21 mouse cellular contexts compared by ENCODE assay signal in genomic region chr5:102767822-102768221, GRCm38 (mm10).
DNase-seq lines count a peak whose midpoint lies in the region; ATAC-seq and TF ChIP-seq lines count a peak whose summit lies in the region.
"Had no signal": no experiment of that assay in that cellular context is flagged by ENCODE, and none has a peak within 500 bp of the region (broad histone marks: within the 10 kb centered on the region; RNA-seq: fewer than 3 reads in every experiment).

No protein-coding gene starts in this region.

- no peak overlapping the region for H3K4me3 ChIP-seq in heart, embryonic 10.5 days
- no peak overlapping the region for H3K4me3 ChIP-seq in heart, adult 2 months
- H3K4me3 ChIP-seq in heart, embryonic 16.5 days (ENCODE audit: low read length), result no peak overlapping the region
- no peak overlapping the region for H3K4me3 ChIP-seq in kidney, embryonic 16.5 days (ENCODE audit: low read length)
- no peak overlapping the region for H3K4me3 ChIP-seq in hindbrain, postnatal 0 days (ENCODE audit: low read length)
- H3K4me3 ChIP-seq: embryonic facial prominence, embryonic 13.5 days; erythroblast, embryonic 14.5 days; hindbrain, embryonic 12.5 days; lung, embryonic 15.5 days had no signal

- H3K4me2 ChIP-seq in heart, embryonic 16.5 days (ENCODE audit: low read depth, low read length), result no peak overlapping the region
- H3K4me2 ChIP-seq in kidney, embryonic 16.5 days (replicated peaks; ENCODE audit: low read depth, low read length), result no peak overlapping the region
- H3K4me2 ChIP-seq in hindbrain, postnatal 0 days (ENCODE audit: low read depth, low read length), result no peak overlapping the region
- H3K4me2 ChIP-seq: embryonic facial prominence, embryonic 13.5 days; liver, embryonic 11.5 days; midbrain, embryonic 11.5 days had no signal

- no peak for ATAC-seq in heart, embryonic 16.5 days (replicated peaks; ENCODE audit: extremely low read depth, insufficient read depth, low FRiP score)
- no peak for ATAC-seq in kidney, embryonic 16.5 days (ENCODE audit: low FRiP score, low TSS enrichment)
- ATAC-seq in hindbrain, postnatal 0 days, result no peak
- ATAC-seq: activated CD4-positive, CD25-positive, alpha-beta regulatory T cell, adult 4 months; forebrain, embryonic 16.5 days; midbrain, embryonic 16.5 days had no signal

- TF ChIP-seq EP300 in heart, adult 2 months (IDR thresholded peaks at IDR 0.05; ENCODE audit: insufficient read depth, low read depth, low read length), result no peak

- H3K27me3 ChIP-seq in heart, embryonic 10.5 days (ENCODE audit: insufficient read depth, poor library complexity, severe bottlenecking), result no peaks in the 10 kb centered on the region
- H3K27me3 ChIP-seq in heart, adult 2 months (ENCODE audit: control insufficient read depth, insufficient read depth, low read length), result no peaks in the 10 kb centered on the region
- H3K27me3 ChIP-seq in heart, embryonic 16.5 days (ENCODE audit: control insufficient read depth, insufficient read depth, low read length), result no peaks in the 10 kb centered on the region
- no peaks in the 10 kb centered on the region for H3K27me3 ChIP-seq in kidney, embryonic 16.5 days (ENCODE audit: insufficient read depth, low read length)
- H3K27me3 ChIP-seq in hindbrain, postnatal 0 days (ENCODE audit: insufficient read depth, low read length), result no peaks in the 10 kb centered on the region
- H3K27me3 ChIP-seq: CH12.LX; embryonic facial prominence, embryonic 13.5 days; hindbrain, embryonic 12.5 days; lung, embryonic 15.5 days had no signal

- 87% methylated on average over 7 of the region's 7 CpGs for WGBS in heart, embryonic 10.5 days
- 85% methylated on average over 7 of the region's 7 CpGs for WGBS in heart, adult 2 months
- 77% methylated on average over 7 of the region's 7 CpGs for WGBS in heart, embryonic 16.5 days
- WGBS in kidney, embryonic 16.5 days, result 70% methylated on average over 7 of the region's 7 CpGs
- WGBS in hindbrain, postnatal 0 days, result 66% methylated on average over 7 of the region's 7 CpGs

- H3K27ac ChIP-seq in heart, embryonic 10.5 days, result peak overlapping the region; percentile 71; the same call in 1 of the 2 replicates
- H3K27ac ChIP-seq in heart, adult 2 months, result no peak overlapping the region
- H3K27ac ChIP-seq in heart, embryonic 16.5 days (ENCODE audit: low read length), result peak overlapping the region; percentile 40; the same call in 1 of the 2 replicates
- H3K27ac ChIP-seq in kidney, embryonic 16.5 days (ENCODE audit: low read length), result peak overlapping the region; percentile 89
- H3K27ac ChIP-seq in hindbrain, postnatal 0 days, result no peak overlapping the region
- H3K27ac ChIP-seq: embryonic facial prominence, embryonic 13.5 days; hindbrain, embryonic 12.5 days; lung, embryonic 15.5 days had no signal

- H3K36me3 ChIP-seq in heart, embryonic 10.5 days, result no peaks in the 10 kb centered on the region
- H3K36me3 ChIP-seq in heart, adult 2 months (ENCODE audit: control insufficient read depth, insufficient read depth, low read length), result no peaks in the 10 kb centered on the region
- H3K36me3 ChIP-seq in heart, embryonic 16.5 days (ENCODE audit: control insufficient read depth, insufficient read depth), result no peaks in the 10 kb centered on the region
- H3K36me3 ChIP-seq in kidney, embryonic 16.5 days (ENCODE audit: insufficient read depth, low read length), result no peaks in the 10 kb centered on the region
- no peaks in the 10 kb centered on the region for H3K36me3 ChIP-seq in hindbrain, postnatal 0 days (ENCODE audit: insufficient read depth, low read length)
- H3K36me3 ChIP-seq: embryonic facial prominence, embryonic 13.5 days; hindbrain, embryonic 12.5 days; lung, embryonic 15.5 days had no signal

- intact Hi-C loops in heart, adult 2 months (cut with DNase I), result loop anchor here (5.0 kb wide), 2 partner anchors 66 to 104 kb away; no protein-coding TSS in a partner anchor

- no peak overlapping the region for H3K9ac ChIP-seq in heart, adult 2 months (ENCODE audit: low read depth, low read length)
- H3K9ac ChIP-seq in heart, embryonic 16.5 days (ENCODE audit: low read length), result no peak overlapping the region
- no peak overlapping the region for H3K9ac ChIP-seq in kidney, embryonic 16.5 days (replicated peaks; ENCODE audit: low read length)
- H3K9ac ChIP-seq in hindbrain, postnatal 0 days (replicated peaks; ENCODE audit: low read length), result no peak overlapping the region
- H3K9ac ChIP-seq: embryonic facial prominence, embryonic 13.5 days; hindbrain, embryonic 12.5 days; lung, embryonic 15.5 days had no signal

- TF ChIP-seq POLR2A in heart, adult 2 months (IDR thresholded peaks at IDR 0.05; ENCODE audit: insufficient read depth, low read depth, low read length), result no peak

- peaks cover 20% of the 10 kb centered on the region for H3K4me1 ChIP-seq in heart, embryonic 10.5 days
- peaks cover 3% of the 10 kb centered on the region for H3K4me1 ChIP-seq in heart, adult 2 months (ENCODE audit: control insufficient read depth, insufficient read depth, low read length)
- peaks cover 15% of the 10 kb centered on the region for H3K4me1 ChIP-seq in heart, embryonic 16.5 days (ENCODE audit: control insufficient read depth, insufficient read depth, low read length)
- peaks cover 33% of the 10 kb centered on the region for H3K4me1 ChIP-seq in kidney, embryonic 16.5 days (ENCODE audit: insufficient read depth, low read length)
- H3K4me1 ChIP-seq in hindbrain, postnatal 0 days (ENCODE audit: insufficient read depth, low read length), result no peaks in the 10 kb centered on the region

- no peaks in the 10 kb centered on the region for H3K79me2 ChIP-seq in heart, adult 2 months (replicated peaks; ENCODE audit: control insufficient read depth, insufficient read depth, low read length)

- peak; percentile 27 for DNase-seq in heart, embryonic 10.5 days (ENCODE audit: low spot score)
- no peak for DNase-seq in heart, adult 2 months
- no peak for DNase-seq in heart, adult 18-20 months
- no peak for DNase-seq in kidney, adult 9 months
- no peak for DNase-seq in hindbrain, postnatal 0 days (ENCODE audit: low spot score)
- DNase-seq: cerebellum, adult 18-20 months; right cerebral cortex, adult 18-20 months; spleen, adult 18-20 months; thymus, postnatal 14 days had no signal

- no peaks in the 10 kb centered on the region for H3K9me3 ChIP-seq in heart, embryonic 10.5 days
- no peaks in the 10 kb centered on the region for H3K9me3 ChIP-seq in heart, embryonic 16.5 days (replicated peaks; ENCODE audit: control insufficient read depth, low read length)
- no peaks in the 10 kb centered on the region for H3K9me3 ChIP-seq in kidney, embryonic 16.5 days (ENCODE audit: low read length)
- no peaks in the 10 kb centered on the region for H3K9me3 ChIP-seq in hindbrain, postnatal 0 days (ENCODE audit: low read length)
- H3K9me3 ChIP-seq: embryonic facial prominence, embryonic 13.5 days; hindbrain, embryonic 12.5 days; lung, embryonic 15.5 days had no signal

- TF ChIP-seq CTCF in heart, adult 2 months (IDR thresholded peaks at IDR 0.05), result no peak
- TF ChIP-seq CTCF in hindbrain, postnatal 0 days (IDR thresholded peaks at IDR 0.05; ENCODE audit: low read depth), result no peak

Comparison
In these comparisons a context has a peak if more than half of its experiments do, and no peak if none do; other contexts are left out.
1. H3K27ac ChIP-seq: peak in heart, embryonic 10.5 days (single experiment), heart, embryonic 16.5 days (single experiment) and kidney, embryonic 16.5 days (single experiment); none in heart, adult 2 months (single experiment) and hindbrain, postnatal 0 days (single experiment).